In genomic region chr8:87711955-87712354, GRCm38 (mm10) we compare ENCODE assay signal across 21 mouse cellular contexts.
DNase-seq lines count a peak whose midpoint lies in the region; ATAC-seq and TF ChIP-seq lines count a peak whose summit lies in the region.
"Had no signal": no experiment of that assay in that cellular context is flagged by ENCODE, and none has a peak within 500 bp of the region (broad histone marks: within the 10 kb centered on the region; RNA-seq: fewer than 3 reads in every experiment).

No protein-coding gene starts in this region.

- H3K9ac ChIP-seq in forebrain, embryonic 14.5 days (ENCODE audit: low read length) = 0 out of 2 replicates have a peak overlapping the region, but pooled peaks have one; percentile 7
- H3K9ac ChIP-seq in forebrain, embryonic 15.5 days (replicated peaks) = no peak overlapping the region
- peak overlapping the region; percentile 39 for H3K9ac ChIP-seq in hindbrain, embryonic 14.5 days
- H3K9ac ChIP-seq in midbrain, embryonic 14.5 days (replicated peaks; ENCODE audit: low read length) = no peak overlapping the region
- H3K9ac ChIP-seq: liver, embryonic 13.5 days; lung, embryonic 14.5 days had no signal

- H3K4me3 ChIP-seq in forebrain, embryonic 14.5 days (ENCODE audit: low read depth, low read length) = no peak overlapping the region
- H3K4me3 ChIP-seq in forebrain, embryonic 15.5 days = no peak overlapping the region
- no peak overlapping the region for H3K4me3 ChIP-seq in hindbrain, embryonic 10.5 days
- H3K4me3 ChIP-seq in hindbrain, embryonic 14.5 days (replicated peaks; ENCODE audit: low read length) = no peak overlapping the region
- no peak overlapping the region for H3K4me3 ChIP-seq in midbrain, embryonic 14.5 days (replicated peaks; ENCODE audit: low read depth, low read length)
- H3K4me3 ChIP-seq in lung, adult 2 months (replicated peaks; ENCODE audit: extremely low read depth, low read depth, low read length) = no peak overlapping the region
- H3K4me3 ChIP-seq: left cerebral cortex, adult 2 months; liver, embryonic 13.5 days; megakaryocyte, embryonic 14.5 days had no signal

- DNase-seq in forebrain, embryonic 14.5 days (ENCODE audit: low spot score) = no peak
- no peak for DNase-seq in hindbrain, embryonic 10.5 days (ENCODE audit: low spot score)
- DNase-seq in hindbrain, embryonic 14.5 days (ENCODE audit: low spot score) = no peak
- DNase-seq in midbrain, embryonic 14.5 days = no peak
- no peak for DNase-seq in layer of hippocampus, adult 8-10 months (ENCODE audit: low spot score in 2 of 2)
- DNase-seq in right cerebral cortex, adult 18-20 months = no peak
- DNase-seq in lung, adult 2 months = no peak
- DNase-seq: cerebellum, adult 18-20 months; gastrocnemius, postnatal 25 days; heart, adult 18-20 months; kidney, adult 2 months; liver, embryonic 13.5 days; lung, embryonic 14.5 days; thymus, adult 18-20 months; thymus, postnatal 4 days had no signal

- peak overlapping the region; percentile 23; the same call in 1 of the 2 replicates for H3K27ac ChIP-seq in forebrain, embryonic 14.5 days (ENCODE audit: low read depth, low read length)
- no peak overlapping the region; the same call in 1 of the 2 replicates for H3K27ac ChIP-seq in forebrain, embryonic 15.5 days (replicated peaks)
- peak overlapping the region; percentile 60 for H3K27ac ChIP-seq in hindbrain, embryonic 10.5 days
- peak overlapping the region; percentile 66 for H3K27ac ChIP-seq in hindbrain, embryonic 14.5 days
- H3K27ac ChIP-seq in midbrain, embryonic 14.5 days (replicated peaks; ENCODE audit: low read depth, low read length) = peak overlapping the region; percentile 68; the same call in 1 of the 2 replicates
- H3K27ac ChIP-seq: kidney, postnatal 0 days; left cerebral cortex, adult 2 months; liver, embryonic 13.5 days had no signal

- WGBS in forebrain, embryonic 14.5 days = 56% methylated on average over 6 of the region's 6 CpGs
- 66% methylated on average over 6 of the region's 6 CpGs for WGBS in forebrain, embryonic 15.5 days
- WGBS in hindbrain, embryonic 10.5 days = 86% methylated on average over 6 of the region's 6 CpGs
- WGBS in hindbrain, embryonic 14.5 days = 62% methylated on average over 6 of the region's 6 CpGs
- WGBS in midbrain, embryonic 14.5 days = 48% methylated on average over 6 of the region's 6 CpGs
- WGBS in lung, adult 2 months = 71% methylated on average over 6 of the region's 6 CpGs

- TF ChIP-seq POLR2A in lung, adult 2 months (IDR thresholded peaks at IDR 0.05; ENCODE audit: borderline replicate concordance, extremely low read depth, low read depth, low read length) = no peak

- peaks cover 57% of the 10 kb centered on the region for H3K4me1 ChIP-seq in forebrain, embryonic 14.5 days (ENCODE audit: control insufficient read depth, insufficient read depth, low read length)
- peaks cover 55% of the 10 kb centered on the region for H3K4me1 ChIP-seq in forebrain, embryonic 15.5 days
- H3K4me1 ChIP-seq in hindbrain, embryonic 10.5 days (replicated peaks) = peaks cover 67% of the 10 kb centered on the region
- peaks cover 52% of the 10 kb centered on the region for H3K4me1 ChIP-seq in hindbrain, embryonic 14.5 days (replicated peaks; ENCODE audit: control insufficient read depth, insufficient read depth, low read length)
- H3K4me1 ChIP-seq in midbrain, embryonic 14.5 days (ENCODE audit: control insufficient read depth, insufficient read depth, low read length) = peaks cover 65% of the 10 kb centered on the region
- no peaks in the 10 kb centered on the region for H3K4me1 ChIP-seq in lung, adult 2 months (ENCODE audit: control insufficient read depth, insufficient read depth, low read length)
- H3K4me1 ChIP-seq: liver, embryonic 13.5 days had no signal

- ATAC-seq in forebrain, embryonic 14.5 days = no peak
- no peak for ATAC-seq in forebrain, embryonic 15.5 days (replicated peaks)
- no peak for ATAC-seq in hindbrain, embryonic 14.5 days (ENCODE audit: low FRiP score)
- no peak for ATAC-seq in midbrain, embryonic 14.5 days (ENCODE audit: low FRiP score, low TSS enrichment)
- ATAC-seq: Patski had no signal

- H3K27me3 ChIP-seq in forebrain, embryonic 14.5 days (replicated peaks; ENCODE audit: control insufficient read depth, insufficient read depth, low read length) = no peaks in the 10 kb centered on the region
- no peaks in the 10 kb centered on the region for H3K27me3 ChIP-seq in forebrain, embryonic 15.5 days
- H3K27me3 ChIP-seq in hindbrain, embryonic 10.5 days (ENCODE audit: insufficient read depth, poor library complexity, severe bottlenecking) = no peaks in the 10 kb centered on the region
- H3K27me3 ChIP-seq in hindbrain, embryonic 14.5 days (ENCODE audit: control insufficient read depth, insufficient read depth, low read length) = no peaks in the 10 kb centered on the region
- no peaks in the 10 kb centered on the region for H3K27me3 ChIP-seq in midbrain, embryonic 14.5 days (ENCODE audit: control insufficient read depth, insufficient read depth, low read length)

- no peak overlapping the region for H3K4me2 ChIP-seq in forebrain, embryonic 14.5 days (ENCODE audit: low read length)
- no peak overlapping the region for H3K4me2 ChIP-seq in forebrain, embryonic 15.5 days (replicated peaks)
- no peak overlapping the region for H3K4me2 ChIP-seq in hindbrain, embryonic 14.5 days (replicated peaks)
- H3K4me2 ChIP-seq in midbrain, embryonic 14.5 days (ENCODE audit: low read length) = no peak overlapping the region
- H3K4me2 ChIP-seq: liver, embryonic 13.5 days; lung, embryonic 14.5 days had no signal

- TF ChIP-seq CTCF in lung, adult 2 months (IDR thresholded peaks at IDR 0.05; ENCODE audit: insufficient read depth, low read length) = no peak

- H3K36me3 ChIP-seq in forebrain, embryonic 14.5 days (ENCODE audit: control insufficient read depth, insufficient read depth, low read length) = no peaks in the 10 kb centered on the region
- no peaks in the 10 kb centered on the region for H3K36me3 ChIP-seq in forebrain, embryonic 15.5 days
- H3K36me3 ChIP-seq in hindbrain, embryonic 10.5 days = peaks cover 4% of the 10 kb centered on the region; the same call in 1 of the 2 replicates
- H3K36me3 ChIP-seq in hindbrain, embryonic 14.5 days (replicated peaks; ENCODE audit: control insufficient read depth, insufficient read depth) = no peaks in the 10 kb centered on the region
- H3K36me3 ChIP-seq in midbrain, embryonic 14.5 days (ENCODE audit: control insufficient read depth, insufficient read depth, low read length) = no peaks in the 10 kb centered on the region
- H3K36me3 ChIP-seq: G1E; liver, embryonic 13.5 days had no signal

- H3K9me3 ChIP-seq in forebrain, embryonic 14.5 days (replicated peaks; ENCODE audit: control insufficient read depth, low read length) = no peaks in the 10 kb centered on the region
- H3K9me3 ChIP-seq in forebrain, embryonic 15.5 days = no peaks in the 10 kb centered on the region
- no peaks in the 10 kb centered on the region for H3K9me3 ChIP-seq in hindbrain, embryonic 10.5 days
- no peaks in the 10 kb centered on the region for H3K9me3 ChIP-seq in hindbrain, embryonic 14.5 days (ENCODE audit: control insufficient read depth, low read length)
- no peaks in the 10 kb centered on the region for H3K9me3 ChIP-seq in midbrain, embryonic 14.5 days (ENCODE audit: control insufficient read depth, low read length)
- H3K9me3 ChIP-seq: liver, embryonic 13.5 days; megakaryocyte, embryonic 14.5 days had no signal

Comparison
In these comparisons a context has a peak if more than half of its experiments do, and no peak if none do; other contexts are left out.
1. H3K9ac ChIP-seq: peak in forebrain, embryonic 14.5 days (single experiment) and hindbrain, embryonic 14.5 days (single experiment); none in forebrain, embryonic 15.5 days (single experiment) and midbrain, embryonic 14.5 days (single experiment).